Mouse (Mus musculus) forebrain, embryonic 10.5 days (tissue): ENCODE measurements at regions not wholly inside any gene's neighbourhood (a gene's known extent, or its start where the extent isn't known, plus 50 kb on each side); places are given as distances from the start of the nearest gene placed in this dataset.

Experiments
- DNase-seq: peaks from one replicate; pipeline ENCODE4 v3.0.0-alpha.2; 2017; ENCODE audit warnings: low spot score; ENCODE audit errors: extremely low spot score
- H3K27ac ChIP-seq: fragments of 300-500 bp; sonication (generic); 2 replicates; pipeline ENCODE4 v1.5.1; 2016; ENCODE audit warnings: mild to moderate bottlenecking
- H3K27me3 ChIP-seq: fragments of 300-500 bp; sonication (generic); 2 replicates; pipeline ENCODE4 v1.6.1; 2016; ENCODE audit warnings: mild to moderate bottlenecking; ENCODE audit not compliant: poor library complexity, severe bottlenecking
- H3K36me3 ChIP-seq: fragments of 300-500 bp; sonication (generic); replicated peaks from 2 replicates; pipeline ENCODE4 v1.6.1; 2016; ENCODE audit warnings: mild to moderate bottlenecking, moderate library complexity
- H3K4me1 ChIP-seq: fragments of 300-500 bp; sonication (generic); 2 replicates; pipeline ENCODE4 v1.6.1; 2016
- H3K4me3 ChIP-seq: fragments of 300-500 bp; sonication (generic); 2 replicates; pipeline ENCODE4 v1.5.1; 2016; ENCODE audit warnings: mild to moderate bottlenecking, moderate library complexity
- H3K9me3 ChIP-seq: fragments of 300-500 bp; sonication (generic); 2 replicates; pipeline ENCODE4 v1.6.1; 2016; ENCODE audit warnings: mild to moderate bottlenecking, moderate library complexity
- WGBS: fragments of 180-500 bp; shearing (Covaris S2); methylation state at CpG from one replicate; pipeline ENCODE4 v1.1.7; 2016; 5-methylcytosine and 5-hydroxymethylcytosine counted together

DNA sequence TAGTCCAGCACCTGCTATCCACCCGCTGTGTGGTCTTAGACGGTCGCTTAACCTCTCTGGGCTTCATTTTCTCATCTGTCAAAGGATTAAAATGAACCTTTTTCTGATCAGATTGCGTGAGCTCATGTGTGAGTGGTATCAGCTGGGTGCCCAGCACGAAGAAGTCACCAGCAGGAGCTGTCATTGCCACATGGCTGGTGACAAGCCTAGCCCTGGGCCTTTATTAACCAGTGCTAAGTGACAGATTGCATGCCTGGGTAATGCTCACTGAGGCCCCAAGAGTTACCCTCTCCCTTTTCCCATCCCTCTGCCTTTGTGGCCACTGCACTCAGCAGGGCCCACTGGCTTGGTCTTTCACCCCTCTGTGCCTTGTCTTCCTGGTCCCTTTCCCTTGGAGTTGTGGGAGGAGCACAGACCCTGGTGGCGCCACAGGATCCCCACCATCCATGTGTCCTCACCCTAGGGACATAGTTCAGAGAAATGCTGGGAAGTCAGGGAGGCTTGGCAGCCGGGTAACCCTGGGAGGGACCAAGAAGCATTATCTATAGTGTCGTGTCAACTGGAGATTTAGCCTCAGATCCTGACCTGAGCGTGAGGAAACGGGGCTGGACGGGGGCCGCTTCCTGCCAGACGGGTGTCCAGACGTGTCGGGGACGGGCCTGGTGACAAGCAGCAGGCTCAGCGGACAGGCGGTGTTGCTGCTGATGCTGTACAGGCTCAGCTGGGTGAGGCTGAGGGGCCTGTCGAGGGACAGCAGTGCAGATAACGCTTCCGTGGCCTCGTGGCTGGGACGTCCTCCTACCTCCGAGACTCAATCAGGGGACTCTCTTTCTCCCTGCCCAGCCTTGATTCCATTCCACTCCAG is 132.6 kb upstream of the Gsc start:
- DNase-seq, result no peak
- Histone ChIP-seq H3K36me3 (no peaks in the 10 kb centered on the region), H3K9me3 (no peaks in the 10 kb centered on the region), H3K27ac (0 out of 2 replicates have a peak overlapping the region, but pooled peaks have one; percentile 31), H3K27me3 (no peaks in the 10 kb centered on the region), H3K4me1 (peaks cover 6% of the 10 kb centered on the region), H3K4me3 (no peak overlapping the region)
- 89% methylated on average over 24 of the region's 24 CpGs for WGBS

DNA sequence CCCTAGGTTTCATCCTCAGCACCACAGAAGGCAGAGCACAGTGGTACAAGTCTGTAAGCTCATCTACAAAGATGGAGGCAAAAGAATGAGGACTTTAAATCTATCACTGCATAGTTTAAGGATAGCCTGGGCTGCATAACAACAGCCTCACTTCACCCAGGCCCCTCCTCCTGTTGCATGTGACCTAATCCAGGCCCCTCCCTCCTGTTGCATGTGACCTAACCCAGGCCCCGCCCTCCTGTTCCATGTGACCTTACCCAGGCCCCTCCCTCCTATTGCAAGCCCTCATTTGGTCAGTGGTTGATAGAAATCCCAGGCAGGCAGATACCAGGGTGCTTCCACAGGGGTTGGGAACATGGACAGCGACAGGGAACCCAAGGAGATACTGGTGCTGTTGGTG is 124.9 kb upstream of the Gsc start:
- Histone ChIP-seq H3K27me3 (peaks cover 24% of the 10 kb centered on the region), H3K27ac (no peak overlapping the region), H3K4me3 (no peak overlapping the region), H3K9me3 (no peaks in the 10 kb centered on the region), H3K36me3 (no peaks in the 10 kb centered on the region), H3K4me1 (peaks cover 19% of the 10 kb centered on the region)
- DNase-seq, result no peak
- 69% methylated on average over 2 of the region's 2 CpGs for WGBS

DNA sequence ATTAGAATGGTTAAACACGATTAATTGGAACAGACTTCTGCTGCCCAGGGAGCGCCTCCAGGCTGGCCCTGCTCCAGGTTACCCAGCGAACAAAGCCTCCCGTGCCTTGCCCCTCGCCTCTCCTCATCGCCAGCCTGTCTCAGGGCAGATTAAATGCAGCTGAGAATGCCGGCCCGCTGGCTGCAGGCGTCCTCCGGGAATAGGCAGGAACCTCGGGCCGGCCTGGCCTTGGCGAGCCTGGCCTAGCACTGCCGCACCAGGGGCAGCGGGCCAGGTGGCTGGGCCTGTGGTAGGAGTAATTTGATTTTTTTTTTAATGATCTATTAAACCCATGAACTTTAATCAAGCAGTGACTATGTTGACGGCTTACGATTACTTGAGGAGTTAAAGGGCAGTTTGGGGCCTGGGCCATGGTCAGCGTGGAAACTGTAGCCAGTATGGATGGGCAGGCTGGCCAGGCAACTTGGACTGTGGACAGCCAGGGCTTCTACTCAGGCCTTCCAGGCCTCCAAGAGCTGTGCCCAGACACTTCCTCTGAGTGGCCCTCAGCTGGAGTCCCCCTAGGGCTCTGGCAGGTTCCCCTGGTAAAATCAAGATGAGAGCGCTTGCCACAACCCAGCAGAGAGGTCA is 120.5 kb upstream of the Gsc start:
- WGBS, result 44% methylated on average over 19 of the region's 19 CpGs
- Histone ChIP-seq H3K9me3 (no peaks in the 10 kb centered on the region), H3K27ac (peak overlapping the region; percentile 71), H3K4me1 (peaks cover 27% of the 10 kb centered on the region), H3K27me3 (peaks cover 47% of the 10 kb centered on the region), H3K4me3 (no peak overlapping the region), H3K36me3 (no peaks in the 10 kb centered on the region)
- DNase-seq, result peak; percentile 57

DNA sequence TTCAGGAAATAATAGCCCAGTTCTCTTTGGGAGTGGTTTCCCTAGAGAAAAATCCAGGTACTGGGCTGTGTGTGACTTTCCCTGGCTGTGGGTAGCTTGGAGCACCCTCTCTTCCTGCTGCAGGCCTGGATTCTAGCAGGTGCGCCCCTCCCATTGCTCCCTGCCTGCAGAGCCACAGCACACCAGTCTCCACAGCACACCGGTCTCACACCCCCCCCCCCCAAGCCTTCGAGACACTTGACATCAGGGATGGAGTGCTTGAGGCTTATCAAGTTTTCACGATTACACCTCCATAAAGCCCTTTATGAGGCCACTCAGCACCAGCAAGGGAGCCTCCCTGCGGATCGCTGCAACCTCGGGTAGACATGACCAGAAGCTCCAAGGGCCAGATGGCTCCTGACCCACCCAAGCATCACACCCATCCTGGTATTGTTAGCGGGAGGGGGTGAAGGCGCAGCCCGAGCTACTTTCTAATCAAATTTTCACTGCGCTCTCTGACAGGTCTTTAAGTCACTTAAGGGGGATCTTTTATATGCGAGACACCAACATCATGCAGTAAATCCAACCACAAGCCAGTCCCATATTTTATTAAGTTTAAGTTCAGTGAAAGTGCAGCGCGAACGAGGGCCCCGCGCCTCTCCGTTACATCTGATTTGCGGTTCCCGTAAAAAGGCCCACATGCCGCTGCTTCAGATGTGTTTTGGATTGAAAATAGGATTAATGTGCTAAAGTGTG is 119.8 kb upstream of the Gsc start:
- Histone ChIP-seq H3K4me3 (no peak overlapping the region), H3K27me3 (peaks cover 47% of the 10 kb centered on the region), H3K4me1 (peaks cover 27% of the 10 kb centered on the region), H3K36me3 (no peaks in the 10 kb centered on the region), H3K27ac (peak overlapping the region; percentile 71), H3K9me3 (no peaks in the 10 kb centered on the region)
- WGBS, result 74% methylated on average over 21 of the region's 21 CpGs
- DNase-seq, result no peak

DNA sequence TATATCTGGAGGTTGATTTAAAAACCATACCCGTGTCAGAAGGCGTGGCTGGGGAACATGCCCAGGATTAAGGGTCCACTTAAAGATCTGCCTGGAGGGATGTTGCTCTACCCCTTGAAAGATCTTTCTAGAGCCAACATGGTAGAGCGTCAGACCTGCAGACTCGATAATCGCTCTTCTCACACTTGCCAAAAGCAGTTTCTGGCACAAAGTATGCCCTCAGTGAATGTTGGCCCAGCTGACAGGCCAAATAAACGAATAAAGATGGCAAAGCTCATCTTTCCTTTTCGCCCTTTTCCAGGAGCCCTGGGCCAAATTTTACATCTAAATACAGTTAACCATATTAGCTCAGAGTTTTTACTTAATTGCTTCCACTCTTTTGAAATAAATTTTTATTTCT is 118.4 kb upstream of the Gsc start:
- DNase-seq, result no peak
- Histone ChIP-seq H3K9me3 (no peaks in the 10 kb centered on the region), H3K27ac (no peak overlapping the region), H3K36me3 (no peaks in the 10 kb centered on the region), H3K4me3 (no peak overlapping the region), H3K4me1 (peaks cover 18% of the 10 kb centered on the region), H3K27me3 (peaks cover 56% of the 10 kb centered on the region)
- WGBS, result 90% methylated on average over 7 of the region's 7 CpGs

DNA sequence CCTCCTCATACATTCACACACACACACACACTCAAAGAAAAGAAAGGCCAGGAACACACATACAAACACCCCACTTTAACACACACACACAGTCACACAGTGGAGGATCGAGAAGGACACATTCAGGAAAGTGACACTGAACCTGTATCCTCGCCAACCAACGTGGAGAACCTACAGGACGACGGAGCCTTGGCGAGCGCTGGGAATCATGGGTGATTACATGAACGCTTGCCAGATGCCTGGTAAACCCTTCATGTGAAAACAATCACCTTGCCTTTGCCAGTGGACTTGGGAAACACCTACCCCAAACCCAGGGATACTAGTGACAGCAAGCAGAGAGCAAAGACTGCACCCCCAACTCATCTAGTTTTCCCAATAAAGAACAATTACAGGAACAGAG is 117.2 kb upstream of the Gsc start:
- 92% methylated on average over 8 of the region's 8 CpGs for WGBS
- H3K4me1 ChIP-seq, result peaks cover 18% of the 10 kb centered on the region
- H3K9me3 ChIP-seq, result no peaks in the 10 kb centered on the region
- H3K27me3 ChIP-seq, result peaks cover 54% of the 10 kb centered on the region
- H3K27ac ChIP-seq, result no peak overlapping the region
- DNase-seq, result no peak
- H3K4me3 ChIP-seq, result no peak overlapping the region
- no peaks in the 10 kb centered on the region for H3K36me3 ChIP-seq

DNA sequence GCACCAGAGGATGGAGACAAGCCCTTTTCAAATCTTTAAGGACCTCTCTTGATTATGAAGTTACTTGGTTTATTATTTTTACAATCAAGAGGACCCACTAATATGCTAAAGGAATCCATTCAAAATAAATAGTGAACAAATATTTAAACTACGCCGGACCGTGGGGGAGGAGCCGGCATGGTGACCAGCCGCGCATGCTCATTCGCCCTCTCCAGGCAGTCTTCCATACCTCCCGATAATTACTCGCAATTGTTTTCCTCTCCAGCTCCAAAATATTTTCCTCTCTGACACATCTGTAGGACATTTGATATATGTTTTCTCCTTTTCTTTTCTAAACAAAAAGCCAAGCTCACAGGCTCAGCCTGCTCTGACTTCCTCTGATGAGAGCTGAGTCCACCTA is 111.3 kb upstream of the Gsc start:
- H3K27ac ChIP-seq, result no peak overlapping the region
- no peaks in the 10 kb centered on the region for H3K36me3 ChIP-seq
- H3K9me3 ChIP-seq, result no peaks in the 10 kb centered on the region
- peaks cover 11% of the 10 kb centered on the region; the same call in 1 of the 2 replicates for H3K4me1 ChIP-seq
- no peak for DNase-seq
- H3K4me3 ChIP-seq, result peak overlapping the region; percentile 24
- 80% methylated on average over 9 of the region's 9 CpGs for WGBS
- peaks cover 34% of the 10 kb centered on the region for H3K27me3 ChIP-seq

DNA sequence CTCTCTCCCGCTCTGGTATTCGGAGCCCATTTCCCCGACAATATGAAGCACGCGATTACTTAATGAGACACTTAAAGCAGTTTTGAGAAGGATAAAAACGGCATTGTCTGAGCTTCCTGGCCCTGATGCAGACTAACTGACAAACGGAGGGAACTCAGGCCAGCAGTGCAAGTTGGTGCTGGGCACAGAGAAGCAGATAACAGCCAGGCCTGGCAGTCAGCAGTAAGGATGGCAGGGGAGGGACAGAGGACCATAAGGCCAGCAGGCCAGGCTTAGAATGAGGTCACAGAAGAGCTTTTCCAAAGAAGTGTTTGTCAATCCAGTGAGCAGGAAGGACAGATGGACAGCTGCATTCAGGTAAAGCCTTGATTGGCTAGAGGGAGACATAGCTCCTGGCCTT is 107.7 kb upstream of the Gsc start:
- Histone ChIP-seq H3K27me3 (peaks cover 27% of the 10 kb centered on the region), H3K27ac (no peak overlapping the region), H3K4me1 (peaks cover 11% of the 10 kb centered on the region; the same call in 1 of the 2 replicates), H3K9me3 (no peaks in the 10 kb centered on the region), H3K4me3 (no peak overlapping the region), H3K36me3 (no peaks in the 10 kb centered on the region)
- WGBS, result 75% methylated on average over 7 of the region's 7 CpGs
- DNase-seq, result no peak

DNA sequence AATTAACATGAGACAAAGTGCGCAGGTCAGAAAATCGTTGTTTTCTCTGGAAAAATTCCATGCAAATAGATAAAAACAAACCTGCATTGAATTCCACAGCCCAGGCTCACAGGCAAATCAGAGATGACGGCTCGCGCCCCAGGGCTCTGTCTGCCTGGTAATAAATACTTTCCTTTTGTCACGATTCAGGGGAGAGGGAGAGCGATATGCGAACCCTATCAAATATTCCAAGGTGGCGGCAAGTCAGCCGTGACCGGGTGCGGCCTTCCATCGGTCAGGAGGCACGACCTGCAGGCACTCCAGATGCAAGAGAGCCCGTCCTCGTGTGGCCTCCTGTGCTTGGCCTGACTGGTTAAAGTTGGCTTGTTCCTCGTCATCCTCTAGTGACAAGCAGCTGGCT is 94.5 kb upstream of the Gsc start:
- no peaks in the 10 kb centered on the region for H3K27me3 ChIP-seq
- no peaks in the 10 kb centered on the region for H3K9me3 ChIP-seq
- WGBS, result 78% methylated on average over 17 of the region's 17 CpGs
- DNase-seq, result no peak
- no peak overlapping the region for H3K27ac ChIP-seq
- no peaks in the 10 kb centered on the region for H3K36me3 ChIP-seq
- H3K4me1 ChIP-seq, result no peaks in the 10 kb centered on the region
- H3K4me3 ChIP-seq, result no peak overlapping the region

DNA sequence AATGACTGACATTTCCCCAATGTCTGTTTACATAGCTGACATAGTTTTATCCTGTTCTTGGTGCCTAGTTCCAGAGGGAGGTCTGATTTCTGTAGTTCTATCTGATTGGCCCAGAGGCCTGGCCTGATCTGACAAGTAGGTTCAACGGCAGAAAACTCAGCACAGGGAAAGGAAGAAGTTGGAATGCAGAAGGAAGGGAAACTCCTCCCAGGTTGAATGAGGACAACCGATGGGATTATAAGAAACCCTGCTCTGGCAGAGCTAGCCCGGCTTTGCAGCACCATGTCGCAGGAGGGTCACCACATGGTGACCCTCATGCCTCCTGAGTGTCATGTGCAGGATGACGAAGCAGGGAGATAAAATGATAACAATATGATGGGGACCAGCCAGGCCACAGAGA is 89.8 kb upstream of the Gsc start:
- Histone ChIP-seq H3K27ac (no peak overlapping the region), H3K4me1 (no peaks in the 10 kb centered on the region), H3K4me3 (no peak overlapping the region), H3K36me3 (no peaks in the 10 kb centered on the region), H3K27me3 (no peaks in the 10 kb centered on the region), H3K9me3 (no peaks in the 10 kb centered on the region)
- no peak for DNase-seq
- 72% methylated on average over 5 of the region's 5 CpGs for WGBS

DNA sequence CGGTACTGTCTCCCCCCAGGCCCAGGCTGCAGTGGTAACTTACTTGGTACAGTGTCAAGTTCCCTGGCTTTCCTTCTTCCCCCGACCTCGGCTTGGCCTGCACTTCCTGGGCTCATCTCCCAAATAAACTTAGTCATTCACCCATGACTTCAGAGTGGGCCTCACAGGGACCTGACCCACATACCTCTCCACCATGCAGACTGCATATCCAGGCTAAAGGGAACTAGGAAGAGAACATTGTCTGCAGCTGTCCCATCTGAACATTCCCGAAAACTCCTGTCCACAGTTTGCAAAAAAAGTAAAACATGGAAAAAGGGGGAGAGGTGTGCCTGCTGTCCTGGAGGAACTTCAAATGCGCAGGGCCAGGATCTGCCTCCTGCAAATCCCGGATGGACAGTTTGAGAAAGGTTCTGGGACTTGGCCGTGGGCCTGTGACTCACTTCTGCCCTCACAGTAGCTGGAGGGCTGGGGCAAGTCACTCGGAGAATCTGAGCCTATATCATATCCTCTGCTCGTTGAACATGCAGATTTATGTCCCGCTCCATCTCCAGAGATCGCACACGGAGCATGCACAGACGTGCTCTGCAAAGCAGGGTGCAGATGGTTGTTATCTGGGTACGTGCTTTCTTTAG is 87.9 kb upstream of the Gsc start:
- H3K27me3 ChIP-seq, result no peaks in the 10 kb centered on the region
- 83% methylated on average over 14 of the region's 14 CpGs for WGBS

DNA sequence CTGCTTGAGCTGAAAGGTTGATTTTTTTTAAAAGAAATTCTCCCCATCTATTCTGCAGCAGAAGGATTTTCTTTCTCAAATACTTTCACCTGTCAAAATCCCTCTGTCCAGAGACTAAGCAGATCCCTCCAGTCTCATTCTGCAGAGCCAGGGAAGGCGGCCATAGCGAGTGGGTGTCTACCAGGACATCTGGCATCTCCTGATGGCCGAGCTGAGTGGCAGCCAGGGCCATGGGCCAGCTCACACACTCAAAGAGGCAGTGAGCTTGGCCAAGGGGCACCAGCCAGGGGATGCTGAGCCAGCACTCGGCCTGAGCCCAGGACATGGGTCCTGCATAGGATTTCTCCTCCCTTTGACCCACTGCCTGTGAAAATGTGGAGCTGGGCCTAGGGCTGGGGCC is 84.6 kb upstream of the Gsc start:
- no peaks in the 10 kb centered on the region for H3K36me3 ChIP-seq
- H3K4me3 ChIP-seq, result no peak overlapping the region
- H3K4me1 ChIP-seq, result peaks cover 24% of the 10 kb centered on the region
- H3K27ac ChIP-seq, result no peak overlapping the region
- H3K9me3 ChIP-seq, result no peaks in the 10 kb centered on the region
- DNase-seq, result no peak
- 84% methylated on average over 4 of the region's 4 CpGs for WGBS
- peaks cover 13% of the 10 kb centered on the region for H3K27me3 ChIP-seq

More for the DNA sequence above, 87.9 kb upstream of the Gsc start:
- Histone ChIP-seq H3K4me3 (no peak overlapping the region), H3K9me3 (no peaks in the 10 kb centered on the region), H3K36me3 (no peaks in the 10 kb centered on the region), H3K27ac (no peak overlapping the region), H3K4me1 (no peaks in the 10 kb centered on the region)
- DNase-seq, result no peak
